Mouse (Mus musculus): ENCODE data around the gene Fam135a. TPM values are rescaled to one million over a fixed set of nuclear protein-coding genes. Genes with fewer than 3 reads are reported as not detected.

The Fam135a gene
- 10 to 100 TPM; 31.0 to 34.4 TPM for total RNA-seq (2021)

DNA sequence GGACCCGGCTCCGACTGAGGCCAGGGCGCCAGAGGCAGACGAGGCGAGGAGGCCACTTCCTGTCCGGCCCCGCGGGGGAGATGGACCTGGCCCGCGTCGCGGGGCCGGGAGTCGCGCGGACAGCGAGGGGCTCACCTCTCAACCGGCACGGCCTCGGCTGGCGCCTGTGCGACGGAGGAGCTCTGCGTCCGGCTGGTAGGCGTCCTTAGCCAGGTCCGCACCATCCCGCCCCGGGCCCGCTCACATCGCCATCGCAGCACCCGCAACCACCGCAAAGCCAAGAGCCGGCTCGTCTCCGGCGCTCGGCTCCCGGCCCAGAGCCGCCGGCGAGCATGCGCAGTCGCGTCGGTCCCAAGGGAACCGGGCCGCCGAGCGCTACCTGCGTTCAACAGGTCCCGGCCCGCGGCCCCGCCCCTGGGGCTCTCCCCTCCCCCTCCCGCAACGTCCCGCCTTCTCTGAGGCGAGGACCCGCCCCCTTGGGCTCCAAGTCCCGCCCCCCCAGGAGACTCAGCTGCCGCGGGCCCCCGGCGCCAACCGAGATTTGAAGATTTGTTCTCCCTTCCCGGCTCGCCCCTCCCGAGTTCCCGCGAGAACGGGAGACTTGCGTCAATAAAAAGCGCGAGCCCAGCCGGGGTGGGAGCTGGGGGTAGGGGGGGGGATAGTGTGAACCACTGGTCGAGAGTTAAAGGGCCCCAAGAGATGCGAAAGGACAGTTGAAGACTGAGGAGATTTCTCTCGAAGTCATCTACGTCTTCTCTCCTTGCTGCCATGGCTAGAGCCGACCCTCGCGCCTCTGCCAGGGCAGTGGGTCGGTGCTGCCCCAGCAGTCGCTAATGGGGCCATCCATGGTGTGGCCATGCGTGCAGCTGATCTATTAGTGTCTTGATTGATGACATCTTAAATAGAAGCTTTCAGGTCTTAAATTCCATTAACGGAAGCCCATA lies at the start of gene Fam135a:
Gene Fam135a (minus strand): TSS at position 416 of the 944 bp plus-strand sequence.
- DNase-seq = peak; percentile 94 to 97
- intact Hi-C loops (cut with DNase I) = loop anchor here (5.0 kb wide), 2 partner anchors 93 to 178 kb away; partner anchors contain the start of genes Sdhaf4 and Smap1

- intact Hi-C loops (cut with DNase I) = no loop called here
- DNase-seq = no peak
Measured at GRCm38 (mm10) chr1:24143504-24143903, 43.4 kb upstream of the Fam135a start.

GRCm38 (mm10) chr1:24140555-24140954 lies 40.4 kb upstream of the Fam135a start:
- intact Hi-C loops (cut with DNase I) = no loop called here

GRCm38 (mm10) chr1:24137133-24137532 lies 37.0 kb upstream of the Fam135a start:
- peak; percentile 43 to 68 for DNase-seq

More at GRCm38 (mm10) chr1:24140555-24140954, 40.4 kb upstream of the Fam135a start:
- no peak for DNase-seq

GRCm38 (mm10) chr1:24134792-24135191 lies 34.7 kb upstream of the Fam135a start:
- peak; percentile 3 to 26 for DNase-seq
- intact Hi-C loops (cut with DNase I) = loop anchor here (5.0 kb wide), 2 partner anchors 38 to 307 kb away; no protein-coding TSS in a partner anchor

More at GRCm38 (mm10) chr1:24137133-24137532, 37.0 kb upstream of the Fam135a start:
- intact Hi-C loops (cut with DNase I) = loop anchor here (2.0 to 5.0 kb wide), 3 partner anchors 35 to 310 kb away; no protein-coding TSS in a partner anchor

DNA sequence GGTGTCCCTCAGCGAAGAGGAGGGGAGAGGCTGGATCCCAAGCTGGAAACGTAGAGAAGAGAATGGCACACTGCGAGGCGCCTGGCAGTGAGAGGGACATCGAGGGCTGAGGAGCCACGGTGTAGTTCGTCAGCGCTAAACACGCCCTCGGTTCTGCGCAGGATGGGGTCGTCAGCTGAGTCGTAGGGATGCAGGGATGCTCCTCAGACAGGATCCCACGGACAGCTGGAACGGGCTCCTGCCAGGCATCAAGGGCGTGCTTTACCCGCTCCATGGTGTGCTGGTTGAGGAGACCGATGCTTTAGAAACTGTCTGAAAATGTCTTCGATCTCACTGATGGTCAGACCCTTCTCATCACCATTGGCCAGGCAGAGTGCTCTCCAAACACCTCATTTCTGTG lies 33.7 kb upstream of the Fam135a start:
- intact Hi-C loops (cut with DNase I) = no loop called here
- no peak for DNase-seq

DNA sequence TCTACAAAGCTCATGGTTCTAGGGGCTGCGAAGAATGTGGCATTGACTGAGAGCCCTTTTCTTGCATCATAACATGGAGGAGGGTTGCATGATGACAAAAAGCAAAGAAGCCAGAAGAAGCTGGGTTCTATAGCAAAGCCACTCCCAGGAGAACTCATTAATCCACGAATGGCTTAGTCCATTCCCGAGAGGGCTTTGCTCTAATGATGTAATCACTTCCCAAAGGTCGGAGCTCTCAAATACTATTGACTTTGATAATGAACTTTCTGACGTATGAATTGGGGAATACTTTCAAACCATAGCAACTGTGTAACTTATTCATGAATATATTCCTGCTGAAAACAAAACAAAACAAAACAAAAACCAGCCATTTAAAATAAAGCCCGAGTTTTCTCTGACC lies 27.7 kb upstream of the Fam135a start:
- intact Hi-C loops (cut with DNase I) = no loop called here
- DNase-seq = no peak

- intact Hi-C loops (cut with DNase I) = no loop called here
Measured at GRCm38 (mm10) chr1:24124610-24125009, 24.5 kb upstream of the Fam135a start.

DNA sequence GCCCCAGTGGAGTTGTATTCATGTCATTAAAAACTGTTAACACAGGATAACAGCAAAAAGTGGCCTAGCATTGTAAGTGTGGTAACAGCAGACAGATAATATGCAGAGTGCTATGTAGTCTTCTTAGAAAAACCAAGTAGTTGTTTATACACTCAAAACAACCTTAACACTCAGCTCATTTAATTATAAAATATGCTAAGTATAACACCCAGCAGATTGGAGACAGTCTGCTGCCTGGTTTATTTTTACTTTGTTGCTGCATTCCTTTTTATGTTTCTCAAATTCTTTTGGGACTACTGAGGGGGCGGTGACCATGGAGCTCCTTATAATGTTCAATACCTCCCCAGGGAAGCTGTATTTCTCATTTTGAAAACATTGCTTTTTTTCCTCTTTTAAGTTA lies 22.4 kb upstream of the Fam135a start:
- intact Hi-C loops (cut with DNase I) = no loop called here

More at GRCm38 (mm10) chr1:24124610-24125009, 24.5 kb upstream of the Fam135a start:
- no peak for DNase-seq

GRCm38 (mm10) chr1:24107971-24108773 lies 8.0 kb upstream of the Fam135a start:
- intact Hi-C loops (cut with DNase I) = no loop called here
- DNase-seq = no peak

More for the DNA sequence above, 22.4 kb upstream of the Fam135a start:
- no peak for DNase-seq

- intact Hi-C loops (cut with DNase I) = no loop called here
- DNase-seq = no peak
Measured at GRCm38 (mm10) chr1:24107378-24107777, 7.2 kb upstream of the Fam135a start.

- intact Hi-C loops (cut with DNase I) = loop anchor here (5.0 kb wide), 1 partner anchor 180 kb away; the partner anchor contains the start of gene Smap1
Measured at GRCm38 (mm10) chr1:24102579-24103149, 2.5 kb upstream of the Fam135a start.

GRCm38 (mm10) chr1:24100870-24101358 lies 773 bp upstream of the Fam135a start:
- intact Hi-C loops (cut with DNase I) = loop anchor here (5.0 kb wide), 1 partner anchor 179 kb away; the partner anchor contains the start of gene Smap1
- peak in 1 of 2 experiments; percentile 9 for DNase-seq

More at GRCm38 (mm10) chr1:24102579-24103149, 2.5 kb upstream of the Fam135a start:
- DNase-seq = no peak

GRCm38 (mm10) chr1:24099541-24099925 lies 608 bp downstream of the Fam135a start:
- intact Hi-C loops (cut with DNase I) = loop anchor here (5.0 kb wide), 1 partner anchor 92 kb away; the partner anchor contains the start of gene Sdhaf4
- no peak for DNase-seq

DNA sequence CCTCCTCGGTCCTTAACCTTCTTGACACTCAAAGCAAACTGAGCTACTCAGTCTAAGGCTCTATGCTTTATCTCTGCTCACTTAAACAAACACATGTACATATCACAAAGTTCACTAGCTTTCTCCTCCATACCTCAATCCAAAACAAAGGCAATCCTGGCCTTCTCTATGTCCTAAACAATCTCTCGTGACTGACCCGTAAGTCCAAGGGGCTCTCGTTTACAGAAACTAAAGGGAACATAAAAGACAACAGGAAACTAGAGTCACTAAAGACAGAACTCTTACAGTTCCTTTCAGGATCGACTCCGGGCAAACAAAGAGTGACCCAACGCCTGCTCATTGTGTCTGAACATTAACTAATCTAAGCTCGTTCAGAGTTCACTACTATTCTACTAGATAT lies 2.6 kb downstream of the Fam135a start:
- intact Hi-C loops (cut with DNase I) = loop anchor here (5.0 kb wide), 1 partner anchor 90 kb away; the partner anchor contains the start of gene Sdhaf4
- no peak for DNase-seq

- no peak for DNase-seq
- intact Hi-C loops (cut with DNase I) = no loop called here
Measured at GRCm38 (mm10) chr1:24092414-24092813, 7.7 kb downstream of the Fam135a start.

DNA sequence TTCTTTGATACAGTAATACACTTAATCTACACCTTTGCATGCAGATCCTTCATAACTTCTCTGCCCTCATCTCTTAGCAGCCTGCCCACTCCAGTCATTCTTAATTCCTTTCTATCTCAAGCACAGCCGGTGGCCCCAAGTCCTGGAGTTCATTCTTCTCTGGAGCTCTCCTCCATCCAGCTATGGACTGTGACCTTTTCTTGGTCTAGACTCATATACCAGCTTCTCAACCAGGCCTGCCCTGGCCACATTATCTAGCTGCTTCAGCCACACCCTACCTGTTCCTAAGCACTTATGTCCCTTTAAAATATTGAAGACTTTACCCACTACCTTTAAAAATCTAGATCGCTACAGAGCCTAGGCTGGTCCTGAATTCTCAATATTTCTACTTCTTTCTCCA lies 9.5 kb downstream of the Fam135a start:
- intact Hi-C loops (cut with DNase I) = no loop called here

GRCm38 (mm10) chr1:24090094-24090493 lies 10.0 kb downstream of the Fam135a start:
- intact Hi-C loops (cut with DNase I) = no loop called here
- no peak for DNase-seq

More for the DNA sequence above, 9.5 kb downstream of the Fam135a start:
- DNase-seq = no peak

GRCm38 (mm10) chr1:24086176-24086575 lies 14.0 kb downstream of the Fam135a start:
- no peak for DNase-seq
- intact Hi-C loops (cut with DNase I) = no loop called here

- intact Hi-C loops (cut with DNase I) = no loop called here
- DNase-seq = no peak
Measured at GRCm38 (mm10) chr1:24074396-24074795, 25.7 kb downstream of the Fam135a start.

Measured in heart, postnatal 10 days (tissue).